Mouse (Mus musculus) ES-Bruce4 (cell line): ENCODE measurements around the gene C1qb.

Source experiments
- CTCF ChIP-seq: IDR thresholded peaks from one replicate; pipeline ENCODE4 v1.8.1; 2011; ENCODE audit warnings: low read depth, low read length
- EP300 ChIP-seq: IDR thresholded peaks from 2 replicates; pipeline ENCODE4 v1.6.1; 2011; ENCODE audit warnings: low read depth, low read length; ENCODE audit not compliant: insufficient read depth
- POLR2A ChIP-seq: IDR thresholded peaks from one replicate; pipeline ENCODE4 v1.8.1; 2011; ENCODE audit warnings: low read length; ENCODE audit not compliant: insufficient read depth

GRCm38 (mm10) chr4:136838026-136838425 lies 48.0 kb downstream of the C1qb start:
- TF ChIP-seq CTCF, result no peak
- no peak for TF ChIP-seq POLR2A
- TF ChIP-seq EP300, result no peak
